Mouse (Mus musculus) myocyte (in vitro differentiated cells): ENCODE data around the gene Gfi1. TPM values are rescaled to one million over a fixed set of nuclear protein-coding genes. Genes with fewer than 3 reads are reported as not detected.

Source experiments
- H3K27me3 ChIP-seq: one replicate; pipeline ENCODE4 v1.6.1; 2011; ENCODE audit not compliant: control insufficient read depth, insufficient read depth, insufficient read length
- H3K36me3 ChIP-seq: one replicate; pipeline ENCODE4 v1.6.1; 2011; ENCODE audit not compliant: control insufficient read depth, insufficient read depth
- H3K4me2 ChIP-seq: one replicate; pipeline ENCODE4 v1.6.1; 2011; ENCODE audit warnings: low read depth, control low read depth
- H3K4me3 ChIP-seq: one replicate; pipeline ENCODE4 v1.5.1; 2011; ENCODE audit warnings: mild to moderate bottlenecking, control low read depth, moderate library complexity
- H3K79me2 ChIP-seq: one replicate; pipeline ENCODE4 v1.6.1; 2011; ENCODE audit not compliant: control insufficient read depth, insufficient read depth
- H3ac ChIP-seq: one replicate; pipeline ENCODE4 v1.6.1; 2011; ENCODE audit not compliant: control insufficient read depth, insufficient read length
- CEBPB ChIP-seq: IDR thresholded peaks from 2 replicates; pipeline ENCODE4 v1.6.1; 2011; ENCODE audit warnings: mild to moderate bottlenecking, moderate library complexity; ENCODE audit not compliant: poor library complexity, insufficient read depth, severe bottlenecking
- E2F4 ChIP-seq: IDR thresholded peaks from one replicate; pipeline ENCODE4 v1.6.1; 2011; ENCODE audit warnings: mild to moderate bottlenecking, control low read depth, moderate library complexity; ENCODE audit not compliant: insufficient read depth
- MAX ChIP-seq: IDR thresholded peaks from one replicate; pipeline ENCODE4 v1.6.1; 2011; ENCODE audit warnings: low read depth, mild to moderate bottlenecking, control low read depth
- MYOD1 ChIP-seq, 3 experiments: IDR thresholded peaks; one replicate each; pipeline ENCODE4 v1.6.1; 2011; ENCODE audit warnings: control low read depth in 2 of 3, low read depth in 2 of 3, mild to moderate bottlenecking in 2 of 3, moderate library complexity in 1 of 3; ENCODE audit not compliant: insufficient read length in 2 of 3, control insufficient read depth in 1 of 3
- MYOG ChIP-seq, 3 experiments: IDR thresholded peaks; one replicate each; pipeline ENCODE4 v1.6.1; 2011; ENCODE audit warnings: control low read depth in 2 of 3, low read depth in 2 of 3, mild to moderate bottlenecking in 2 of 3; ENCODE audit not compliant: insufficient read length in 2 of 3, control insufficient read depth in 1 of 3, insufficient read depth in 1 of 3
- POLR2A ChIP-seq: IDR thresholded peaks from one replicate; pipeline ENCODE4 v1.6.1; 2011; ENCODE audit warnings: low read depth, mild to moderate bottlenecking, control low read depth, moderate library complexity; ENCODE audit not compliant: insufficient read length
- POLR2AphosphoS2 ChIP-seq: IDR thresholded peaks from one replicate; pipeline ENCODE4 v1.6.1; 2011; ENCODE audit warnings: low read depth, control low read depth; ENCODE audit not compliant: insufficient read length
- REST ChIP-seq: IDR thresholded peaks from one replicate; pipeline ENCODE4 v1.6.1; 2011; ENCODE audit warnings: mild to moderate bottlenecking, control low read depth, moderate library complexity; ENCODE audit not compliant: insufficient read depth, insufficient read length
- SRF ChIP-seq: IDR thresholded peaks from one replicate; pipeline ENCODE4 v1.6.1; 2011; ENCODE audit warnings: low read depth; ENCODE audit not compliant: control insufficient read depth, insufficient read length
- TCF12 ChIP-seq: IDR thresholded peaks from one replicate; pipeline ENCODE4 v1.6.1; 2011; ENCODE audit warnings: mild to moderate bottlenecking, control low read depth; ENCODE audit not compliant: poor library complexity, insufficient read depth, severe bottlenecking
- TCF3 ChIP-seq: IDR thresholded peaks from one replicate; pipeline ENCODE4 v1.6.1; 2011; ENCODE audit warnings: low read depth, control low read depth; ENCODE audit not compliant: insufficient read length
- USF1 ChIP-seq: IDR thresholded peaks from one replicate; pipeline ENCODE4 v1.6.1; 2011; ENCODE audit warnings: low read depth, mild to moderate bottlenecking, control low read depth, moderate library complexity
- polyA plus RNA-seq: library from polyadenylated mRNA; unstranded; fragments of >200 nt; fragmentation: generic; extraction: Trizol; gene quantifications from one replicate; pipeline ENCODE4 v1.2.1, GENCODE M21; 2012; ENCODE audit warnings: missing spikeins

Gene Gfi1
- polyA plus RNA-seq, 1 experiment = 0.78 TPM

DNA sequence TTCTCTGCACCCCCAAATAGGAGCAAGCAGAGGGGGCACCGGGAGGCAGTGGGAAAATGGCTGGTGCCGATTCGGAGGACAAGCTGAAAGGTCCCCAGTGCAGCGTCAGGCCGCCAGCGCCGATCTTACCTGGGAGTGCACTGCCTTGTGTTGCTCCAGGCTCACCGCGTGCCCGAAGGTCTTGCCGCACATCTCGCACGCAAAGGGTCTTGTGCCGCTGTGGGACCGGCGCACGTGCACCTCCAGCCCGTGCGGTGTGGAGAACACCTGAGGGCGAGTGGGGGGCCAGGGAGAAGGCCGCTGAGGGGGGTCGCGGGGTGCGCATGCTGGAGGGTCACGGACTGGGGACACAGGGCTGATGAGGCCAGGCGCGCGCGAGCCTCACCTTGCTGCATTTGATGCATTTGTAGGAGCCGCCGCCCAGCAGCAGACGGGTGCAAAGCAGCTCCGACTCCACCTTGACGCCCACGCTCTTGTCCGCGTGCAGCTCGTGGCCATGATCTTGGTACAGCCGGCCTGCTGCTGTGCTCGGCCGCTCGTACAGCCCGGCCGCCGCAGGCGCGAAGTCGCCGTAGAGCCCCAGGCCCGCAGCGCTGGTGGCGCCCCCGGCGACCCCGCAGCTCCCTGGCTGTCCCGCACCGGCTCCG is 4.7 kb downstream of the Gfi1 start:
- Histone ChIP-seq H3K36me3 (no peaks in the 10 kb centered on the region), H3K4me2 (no peak overlapping the region), H3ac (no peak overlapping the region), H3K27me3 (peaks cover 37% of the 10 kb centered on the region), H3K79me2 (no peaks in the 10 kb centered on the region), H3K4me3 (no peak overlapping the region)
- TF ChIP-seq E2F4 (no peak), CEBPB (no peak), MYOD1 (IDR thresholded peaks at IDR 0.05; ENCODE audit: control insufficient read depth in 1 of 3, insufficient read length in 2 of 3, low read depth in 2 of 3) (no peak), POLR2AphosphoS2 (no peak), MYOG (IDR thresholded peaks at IDR 0.05; ENCODE audit: control insufficient read depth in 1 of 3, insufficient read depth in 1 of 3, insufficient read length in 2 of 3, low read depth in 2 of 3) (no peak), TCF12 (no peak), POLR2A (no peak), TCF3 (no peak), USF1 (no peak), MAX (no peak), SRF (no peak), REST (no peak)

DNA sequence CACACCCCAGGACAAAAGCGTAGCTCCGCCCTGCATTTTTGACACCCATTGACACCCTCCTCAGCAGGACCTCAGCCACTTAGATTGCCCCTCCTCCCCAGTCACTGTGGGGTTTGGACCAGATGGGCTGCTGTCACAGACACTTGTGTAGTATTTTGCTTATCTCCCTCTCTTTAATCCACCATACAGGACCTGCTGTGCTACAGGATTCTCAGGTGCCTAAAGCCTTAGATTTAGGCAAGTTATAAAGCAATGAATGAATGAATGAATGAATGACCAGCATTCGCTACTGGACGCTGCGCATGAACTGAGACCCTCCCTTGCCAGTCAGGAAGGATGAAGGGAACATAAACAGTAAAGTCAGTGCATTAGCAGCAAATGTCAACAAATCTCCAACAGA is 5.3 kb downstream of the Gfi1 start:
- Histone ChIP-seq H3K36me3 (no peaks in the 10 kb centered on the region), H3K79me2 (no peaks in the 10 kb centered on the region), H3K4me3 (no peak overlapping the region), H3K27me3 (peaks cover 37% of the 10 kb centered on the region), H3ac (no peak overlapping the region), H3K4me2 (no peak overlapping the region)
- TF ChIP-seq SRF (no peak), MYOD1 (IDR thresholded peaks at IDR 0.05; ENCODE audit: control insufficient read depth in 1 of 3, insufficient read length in 2 of 3, low read depth in 2 of 3) (no peak), POLR2A (no peak), USF1 (no peak)

DNA sequence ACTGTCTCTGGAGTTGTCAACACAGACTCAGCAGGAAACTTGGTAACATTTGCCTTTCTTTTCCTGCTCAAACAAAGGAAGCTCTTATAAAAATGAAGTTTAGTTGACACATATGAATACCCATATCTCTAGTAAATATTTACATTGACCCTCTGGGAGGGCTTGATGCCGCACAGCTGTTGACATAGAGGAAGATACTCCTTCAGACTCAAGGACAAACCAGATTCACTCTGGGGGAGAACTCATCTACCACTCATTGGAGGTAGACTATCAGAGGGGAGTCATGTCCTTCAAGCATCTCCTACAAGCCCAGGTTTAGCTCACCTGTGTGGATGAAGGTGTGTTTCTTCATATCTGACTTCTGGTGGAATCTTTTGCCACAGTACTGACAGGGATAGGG is 6.0 kb downstream of the Gfi1 start:
- Histone ChIP-seq H3K4me3 (no peak overlapping the region), H3ac (no peak overlapping the region), H3K36me3 (no peaks in the 10 kb centered on the region), H3K4me2 (no peak overlapping the region), H3K79me2 (no peaks in the 10 kb centered on the region), H3K27me3 (peaks cover 37% of the 10 kb centered on the region)
- TF ChIP-seq CEBPB (no peak), TCF3 (no peak), POLR2A (no peak), MAX (no peak), SRF (no peak), POLR2AphosphoS2 (no peak)

DNA sequence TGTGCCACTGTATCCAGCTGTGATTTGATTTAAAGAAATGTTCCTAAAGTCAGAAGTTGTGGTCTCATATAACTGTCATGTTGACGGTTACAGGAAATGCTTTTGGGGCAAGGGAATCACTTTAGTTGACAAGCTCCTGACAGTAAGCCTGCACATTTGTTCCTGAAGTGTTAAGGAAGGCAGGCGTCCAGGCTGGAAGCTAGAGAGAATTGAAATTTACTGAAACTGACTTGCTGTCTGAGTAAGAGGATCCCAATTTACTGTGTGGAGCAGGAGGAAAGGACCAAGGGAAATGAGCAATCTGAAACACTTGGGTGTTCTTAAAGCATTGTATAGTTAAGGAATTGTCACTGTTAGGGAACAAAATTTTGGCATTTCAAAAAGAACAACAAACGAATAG is 6.6 kb downstream of the Gfi1 start:
- no peak for TF ChIP-seq CEBPB
- H3K4me2 ChIP-seq = no peak overlapping the region
- no peak overlapping the region for H3K4me3 ChIP-seq
- H3K79me2 ChIP-seq = no peaks in the 10 kb centered on the region
- no peaks in the 10 kb centered on the region for H3K36me3 ChIP-seq
- H3K27me3 ChIP-seq = peaks cover 36% of the 10 kb centered on the region
- H3ac ChIP-seq = no peak overlapping the region

DNA sequence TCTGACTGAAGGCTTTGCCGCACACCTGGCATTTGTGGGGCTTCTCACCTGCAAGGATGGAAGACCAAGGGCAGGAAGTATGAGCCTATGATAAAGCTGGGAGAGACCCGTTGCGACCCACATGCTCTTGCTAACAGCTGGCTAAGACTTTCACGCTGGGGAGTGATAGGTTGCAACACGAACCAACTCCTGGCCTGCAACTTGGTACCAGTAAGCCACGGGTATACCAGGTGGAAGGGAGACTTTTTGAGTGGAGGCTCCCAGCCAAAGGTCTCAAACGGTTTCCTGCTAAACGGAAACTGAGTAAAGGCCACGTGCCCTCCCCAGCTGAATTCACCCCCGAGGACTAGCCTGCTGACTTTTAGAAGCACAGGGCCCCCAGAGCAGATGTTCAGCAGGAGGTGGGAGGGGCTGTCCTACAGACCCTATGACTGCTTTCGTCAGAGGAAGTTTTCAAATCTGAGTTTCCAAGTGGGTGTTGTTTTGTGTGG is 7.9 kb downstream of the Gfi1 start:
- Histone ChIP-seq H3K4me2 (no peak overlapping the region), H3ac (no peak overlapping the region), H3K36me3 (no peaks in the 10 kb centered on the region), H3K27me3 (peaks cover 23% of the 10 kb centered on the region), H3K4me3 (no peak overlapping the region), H3K79me2 (no peaks in the 10 kb centered on the region)
- TF ChIP-seq SRF (no peak), E2F4 (no peak), CEBPB (no peak), REST (no peak), TCF3 (no peak), POLR2A (no peak), MAX (no peak), USF1 (no peak), POLR2AphosphoS2 (no peak), MYOG (IDR thresholded peaks at IDR 0.05; ENCODE audit: control insufficient read depth in 1 of 3, insufficient read depth in 1 of 3, insufficient read length in 2 of 3, low read depth in 2 of 3) (no peak), MYOD1 (IDR thresholded peaks at IDR 0.05; ENCODE audit: control insufficient read depth in 1 of 3, insufficient read length in 2 of 3, low read depth in 2 of 3) (no peak), TCF12 (no peak)
